Mouse (Mus musculus): ENCODE measurements around the gene Atp2c2.

GRCm38 (mm10) chr8:119728351-119728895, 28.6 kb downstream of the Atp2c2 start:
- no peak for TF ChIP-seq CTCF (IDR thresholded peaks at IDR 0.05; ENCODE audit: low read depth)
- TF ChIP-seq EP300 (optimal IDR thresholded peaks at IDR 0.05): no peak
